Mouse (Mus musculus): ENCODE results near the gene Fbxo28. TPM values are rescaled to one million over a fixed set of nuclear protein-coding genes. Genes with fewer than 3 reads are reported as not detected.

Fbxo28 gene
- polyA plus RNA-seq, 1 experiment from 2014 or later = 40.4 TPM

- no peaks in the 10 kb centered on the region for H3K36me3 ChIP-seq (ENCODE audit: control insufficient read depth, insufficient read depth, low read length)
- H3K4me3 ChIP-seq (ENCODE audit: low read depth, low read length) = no peak overlapping the region
- no peaks in the 10 kb centered on the region for H3K27me3 ChIP-seq (ENCODE audit: control insufficient read depth, insufficient read depth, low read length)
- H3K4me2 ChIP-seq (ENCODE audit: low read depth, low read length) = no peak overlapping the region
- 69% methylated on average over 2 of the region's 2 CpGs for WGBS
- no peak overlapping the region for H3K27ac ChIP-seq (ENCODE audit: low read depth, low read length)
- H3K9ac ChIP-seq (replicated peaks; ENCODE audit: low read depth, low read length) = no peak overlapping the region
- H3K9me3 ChIP-seq (ENCODE audit: control insufficient read depth, low read length) = no peaks in the 10 kb centered on the region
- no peaks in the 10 kb centered on the region for H3K4me1 ChIP-seq (ENCODE audit: control insufficient read depth, insufficient read depth, low read length)
- ATAC-seq (ENCODE audit: low read depth) = no peak
These were observed 52.8 kb downstream of the Fbxo28 start for GRCm38 (mm10) chr1:182288601-182289000.

- H3K9ac ChIP-seq (replicated peaks; ENCODE audit: low read depth, low read length) = no peak overlapping the region
- no peaks in the 10 kb centered on the region for H3K36me3 ChIP-seq (ENCODE audit: control insufficient read depth, insufficient read depth, low read length)
- H3K4me3 ChIP-seq (ENCODE audit: low read depth, low read length) = no peak overlapping the region
- no peaks in the 10 kb centered on the region for H3K4me1 ChIP-seq (ENCODE audit: control insufficient read depth, insufficient read depth, low read length)
- H3K4me2 ChIP-seq (ENCODE audit: low read depth, low read length) = no peak overlapping the region
- H3K9me3 ChIP-seq (ENCODE audit: control insufficient read depth, low read length) = no peaks in the 10 kb centered on the region
- H3K27me3 ChIP-seq (ENCODE audit: control insufficient read depth, insufficient read depth, low read length) = no peaks in the 10 kb centered on the region
- ATAC-seq (ENCODE audit: low read depth) = no peak
- WGBS = 76% methylated on average over 7 of the region's 7 CpGs
- no peak overlapping the region for H3K27ac ChIP-seq (ENCODE audit: low read depth, low read length)
These were observed 53.6 kb downstream of the Fbxo28 start for GRCm38 (mm10) chr1:182287781-182288180.

- WGBS = 96% methylated on average over 2 of the region's 2 CpGs
- no peak for ATAC-seq (ENCODE audit: low read depth)
- no peak overlapping the region for H3K27ac ChIP-seq (ENCODE audit: low read depth, low read length)
- no peak overlapping the region for H3K4me2 ChIP-seq (ENCODE audit: low read depth, low read length)
- H3K27me3 ChIP-seq (ENCODE audit: control insufficient read depth, insufficient read depth, low read length) = no peaks in the 10 kb centered on the region
- H3K4me1 ChIP-seq (ENCODE audit: control insufficient read depth, insufficient read depth, low read length) = peaks cover 19% of the 10 kb centered on the region
- no peaks in the 10 kb centered on the region for H3K36me3 ChIP-seq (ENCODE audit: control insufficient read depth, insufficient read depth, low read length)
- no peak overlapping the region for H3K4me3 ChIP-seq (ENCODE audit: low read depth, low read length)
- no peak overlapping the region for H3K9ac ChIP-seq (replicated peaks; ENCODE audit: low read depth, low read length)
- H3K9me3 ChIP-seq (ENCODE audit: control insufficient read depth, low read length) = no peaks in the 10 kb centered on the region
These were observed 56.6 kb downstream of the Fbxo28 start for GRCm38 (mm10) chr1:182284795-182285194.

DNA sequence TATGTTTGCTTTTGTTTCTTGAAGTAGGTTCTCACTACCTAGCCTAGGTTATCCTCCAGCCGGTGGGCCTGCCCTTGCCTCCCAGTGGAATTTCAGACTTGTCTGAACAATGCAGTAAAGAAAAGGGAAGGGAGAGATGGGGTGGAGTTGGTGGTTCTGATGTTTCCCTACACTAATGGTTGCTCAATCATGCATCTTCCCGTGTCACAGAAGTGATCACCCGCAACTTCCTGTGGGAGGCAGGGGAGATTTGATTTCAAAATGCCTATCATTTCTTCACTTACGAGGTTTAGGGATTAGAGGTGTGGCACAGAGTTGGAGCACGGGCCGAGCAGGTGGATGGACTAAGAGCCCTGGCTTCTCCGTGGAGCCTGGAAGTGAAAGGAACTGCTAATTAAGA lies 58.2 kb downstream of the Fbxo28 start:
- Histone ChIP-seq H3K36me3 (ENCODE audit: control insufficient read depth, insufficient read depth, low read length) (no peaks in the 10 kb centered on the region), H3K9ac (replicated peaks; ENCODE audit: low read depth, low read length) (no peak overlapping the region), H3K9me3 (ENCODE audit: control insufficient read depth, low read length) (no peaks in the 10 kb centered on the region), H3K4me2 (ENCODE audit: low read depth, low read length) (peak overlapping the region; percentile 76), H3K27me3 (ENCODE audit: control insufficient read depth, insufficient read depth, low read length) (no peaks in the 10 kb centered on the region), H3K27ac (ENCODE audit: low read depth, low read length) (no peak overlapping the region), H3K4me1 (ENCODE audit: control insufficient read depth, insufficient read depth, low read length) (peaks cover 19% of the 10 kb centered on the region), H3K4me3 (ENCODE audit: low read depth, low read length) (no peak overlapping the region)
- WGBS = 57% methylated on average over 7 of the region's 7 CpGs
- no peak for ATAC-seq (ENCODE audit: low read depth)

GRCm38 (mm10) chr1:182282091-182283075 lies 59.0 kb downstream of the Fbxo28 start, which contains the start of gene Degs1:
TSS of gene Degs1 (minus strand) at chr1:182282804.
- no peaks in the 10 kb centered on the region for H3K36me3 ChIP-seq (ENCODE audit: control insufficient read depth, insufficient read depth, low read length)
- peak; percentile 91 for ATAC-seq (ENCODE audit: low read depth)
- peak within 1 kb of the TSS; percentile 76 for H3K4me2 ChIP-seq (ENCODE audit: low read depth, low read length)
- H3K27me3 ChIP-seq (ENCODE audit: control insufficient read depth, insufficient read depth, low read length) = no peaks in the 10 kb centered on the region
- H3K9me3 ChIP-seq (ENCODE audit: control insufficient read depth, low read length) = no peaks in the 10 kb centered on the region
- H3K9ac ChIP-seq (replicated peaks; ENCODE audit: low read depth, low read length) = peak within 1 kb of the TSS; percentile 77
- peaks cover 19% of the 10 kb centered on the region for H3K4me1 ChIP-seq (ENCODE audit: control insufficient read depth, insufficient read depth, low read length)
- peak within 1 kb of the TSS; percentile 83 for H3K4me3 ChIP-seq (ENCODE audit: low read depth, low read length)
- H3K27ac ChIP-seq (ENCODE audit: low read depth, low read length) = peak within 1 kb of the TSS; percentile 80
- under 1% methylated on average over 75 of the region's 94 CpGs for WGBS

DNA sequence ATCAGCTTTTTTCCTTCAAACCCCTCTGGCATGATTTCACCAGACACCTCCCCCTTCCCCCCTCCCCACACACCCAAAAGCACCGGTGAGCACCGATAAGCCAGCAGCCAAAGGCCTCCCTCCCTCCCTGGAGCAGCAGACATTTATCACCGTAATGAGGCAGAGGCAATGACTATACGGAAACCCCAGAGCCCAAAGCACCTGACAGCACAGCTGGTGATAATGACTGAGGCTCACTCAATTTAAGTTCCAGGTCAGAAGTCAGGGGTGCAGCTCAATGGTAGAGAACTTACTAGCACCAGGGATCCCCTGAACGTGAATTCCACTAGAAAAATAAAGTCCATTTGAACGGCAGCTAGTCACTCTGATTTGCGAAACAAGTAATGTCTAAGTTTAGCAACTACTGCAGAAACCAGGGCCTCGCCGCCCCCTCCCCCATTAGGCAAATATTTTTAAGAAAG lies 60.1 kb downstream of the Fbxo28 start:
- peak overlapping the region; percentile 76 for H3K4me2 ChIP-seq (ENCODE audit: low read depth, low read length)
- 0 out of 2 replicates have a peak, but pooled peaks have one; percentile 30 for ATAC-seq (ENCODE audit: low read depth)

GRCm38 (mm10) chr1:182280577-182280976 lies 60.9 kb downstream of the Fbxo28 start:
- WGBS = 56% methylated on average over 11 of the region's 11 CpGs
- no peak overlapping the region for H3K27ac ChIP-seq (ENCODE audit: low read depth, low read length)
- no peaks in the 10 kb centered on the region for H3K27me3 ChIP-seq (ENCODE audit: control insufficient read depth, insufficient read depth, low read length)
- H3K4me1 ChIP-seq (ENCODE audit: control insufficient read depth, insufficient read depth, low read length) = peaks cover 19% of the 10 kb centered on the region
- no peak overlapping the region; the same call in 1 of the 2 replicates for H3K9ac ChIP-seq (replicated peaks; ENCODE audit: low read depth, low read length)
- ATAC-seq (ENCODE audit: low read depth) = no peak
- peak overlapping the region; percentile 83; the same call in 1 of the 2 replicates for H3K4me3 ChIP-seq (ENCODE audit: low read depth, low read length)
- H3K4me2 ChIP-seq (ENCODE audit: low read depth, low read length) = peak overlapping the region; percentile 76
- no peaks in the 10 kb centered on the region for H3K9me3 ChIP-seq (ENCODE audit: control insufficient read depth, low read length)
- H3K36me3 ChIP-seq (ENCODE audit: control insufficient read depth, insufficient read depth, low read length) = peaks cover 4% of the 10 kb centered on the region; the same call in 1 of the 2 replicates

More for the DNA sequence above, 60.1 kb downstream of the Fbxo28 start:
- Histone ChIP-seq H3K9ac (replicated peaks; ENCODE audit: low read depth, low read length) (no peak overlapping the region), H3K9me3 (ENCODE audit: control insufficient read depth, low read length) (no peaks in the 10 kb centered on the region), H3K4me1 (ENCODE audit: control insufficient read depth, insufficient read depth, low read length) (peaks cover 19% of the 10 kb centered on the region), H3K27ac (ENCODE audit: low read depth, low read length) (no peak overlapping the region), H3K4me3 (ENCODE audit: low read depth, low read length) (peak overlapping the region; percentile 83), H3K27me3 (ENCODE audit: control insufficient read depth, insufficient read depth, low read length) (no peaks in the 10 kb centered on the region), H3K36me3 (ENCODE audit: control insufficient read depth, insufficient read depth, low read length) (no peaks in the 10 kb centered on the region)
- 15% methylated on average over 9 of the region's 9 CpGs for WGBS

DNA sequence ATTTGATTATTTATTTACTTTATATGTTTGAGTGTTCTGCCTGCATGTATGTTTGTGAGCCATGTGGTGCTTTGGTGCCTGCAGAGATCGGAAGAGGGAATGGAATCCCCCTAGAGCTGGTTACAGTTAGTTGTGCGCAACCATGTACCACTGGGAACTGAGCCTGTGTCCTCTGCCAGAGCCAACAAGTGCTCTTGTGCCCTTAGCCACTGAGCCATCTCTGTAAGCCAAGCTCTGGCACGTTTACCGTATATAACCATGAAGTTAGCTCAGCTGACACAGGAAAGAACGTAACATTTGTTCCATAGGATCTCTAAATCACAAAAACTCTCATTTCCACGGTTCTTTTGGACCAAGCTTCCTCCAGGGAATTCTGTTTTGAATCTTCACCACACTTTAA lies 61.4 kb downstream of the Fbxo28 start:
- no peak overlapping the region for H3K27ac ChIP-seq (ENCODE audit: low read depth, low read length)
- no peaks in the 10 kb centered on the region for H3K9me3 ChIP-seq (ENCODE audit: control insufficient read depth, low read length)
- no peaks in the 10 kb centered on the region for H3K27me3 ChIP-seq (ENCODE audit: control insufficient read depth, insufficient read depth, low read length)
- peaks cover 10% of the 10 kb centered on the region; the same call in 1 of the 2 replicates for H3K36me3 ChIP-seq (ENCODE audit: control insufficient read depth, insufficient read depth, low read length)
- 77% methylated on average over 6 of the region's 6 CpGs for WGBS
- peaks cover 19% of the 10 kb centered on the region for H3K4me1 ChIP-seq (ENCODE audit: control insufficient read depth, insufficient read depth, low read length)
- H3K9ac ChIP-seq (replicated peaks; ENCODE audit: low read depth, low read length) = no peak overlapping the region; the same call in 1 of the 2 replicates
- H3K4me3 ChIP-seq (ENCODE audit: low read depth, low read length) = no peak overlapping the region
- no peak overlapping the region for H3K4me2 ChIP-seq (ENCODE audit: low read depth, low read length)
- ATAC-seq (ENCODE audit: low read depth) = no peak

DNA sequence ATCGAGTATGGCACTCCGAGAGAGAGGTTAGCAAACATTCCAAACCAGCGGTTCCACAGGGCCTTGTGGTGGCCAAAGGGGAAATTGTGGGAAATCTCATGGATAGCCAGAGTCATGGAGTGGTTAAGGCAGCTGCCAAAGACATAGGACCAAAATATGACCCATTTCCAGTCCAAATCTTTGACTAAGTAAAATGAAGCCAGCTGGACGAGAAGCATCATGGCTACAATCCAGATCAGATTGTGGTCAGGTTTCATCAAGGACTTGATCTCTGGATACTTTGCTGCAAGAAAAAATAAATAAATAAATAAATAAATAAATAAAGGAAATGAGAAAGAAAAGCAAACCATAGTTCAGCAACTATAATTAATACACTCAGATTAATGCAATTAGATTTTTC lies 62.0 kb downstream of the Fbxo28 start:
- Histone ChIP-seq H3K27ac (ENCODE audit: low read depth, low read length) (no peak overlapping the region), H3K36me3 (ENCODE audit: control insufficient read depth, insufficient read depth, low read length) (peaks cover 10% of the 10 kb centered on the region; the same call in 1 of the 2 replicates), H3K4me3 (ENCODE audit: low read depth, low read length) (no peak overlapping the region), H3K9ac (replicated peaks; ENCODE audit: low read depth, low read length) (no peak overlapping the region), H3K4me2 (ENCODE audit: low read depth, low read length) (no peak overlapping the region), H3K9me3 (ENCODE audit: control insufficient read depth, low read length) (no peaks in the 10 kb centered on the region), H3K27me3 (ENCODE audit: control insufficient read depth, insufficient read depth, low read length) (no peaks in the 10 kb centered on the region), H3K4me1 (ENCODE audit: control insufficient read depth, insufficient read depth, low read length) (peaks cover 19% of the 10 kb centered on the region)
- no peak for ATAC-seq (ENCODE audit: low read depth)
- WGBS = 97% methylated on average over 4 of the region's 4 CpGs

Data from neural tube, embryonic 14.5 days (tissue).